Mouse (Mus musculus): ENCODE results near the gene Syt12. TPM values are rescaled to one million over a fixed set of nuclear protein-coding genes. Genes with fewer than 3 reads are reported as not detected.
A peak's percentile ranks its signal among the peaks of the same experiment; 100 is the strongest.

The Syt12 gene
- polyA plus RNA-seq, 1 experiment: not detected

GRCm38 (mm10) chr19:4404840-4405239 is 72.4 kb downstream of the Syt12 start:
- no peaks in the 10 kb centered on the region for H3K4me1 ChIP-seq (ENCODE audit: control insufficient read depth, insufficient read depth, low read length)
- TF ChIP-seq POLR2A (IDR thresholded peaks at IDR 0.05; ENCODE audit: insufficient read depth, low read depth, low read length) (no peak), CTCF (IDR thresholded peaks at IDR 0.05; ENCODE audit: insufficient read depth, low read depth, low read length) (no peak)
- WGBS: 94% methylated on average over 2 of the region's 2 CpGs
- H3K27ac ChIP-seq (ENCODE audit: insufficient read depth, low read depth, low read length): no peak overlapping the region
- H3K4me3 ChIP-seq (ENCODE audit: insufficient read depth, low read depth, low read length): no peak overlapping the region

DNA sequence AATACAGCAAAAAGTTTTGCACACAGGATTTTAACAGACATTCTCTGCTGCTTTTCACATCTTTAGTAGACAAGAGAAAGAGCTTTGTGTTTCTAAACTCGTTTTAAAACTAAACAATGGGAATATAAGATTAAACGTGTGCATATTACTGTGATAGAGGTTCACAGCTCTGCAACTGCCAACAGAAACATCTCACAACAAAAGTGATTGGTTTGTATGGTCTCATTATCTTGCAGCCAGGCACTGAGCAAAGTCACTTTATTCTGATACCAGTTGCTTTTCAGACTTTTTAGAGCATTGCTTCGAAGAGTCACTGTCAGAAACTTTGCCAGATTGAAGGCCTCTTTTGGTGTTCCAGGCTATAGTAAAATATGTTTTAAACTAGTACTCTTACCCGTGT is 78.3 kb downstream of the Syt12 start:
- 67% methylated on average over 4 of the region's 4 CpGs for WGBS
- peaks cover 8% of the 10 kb centered on the region for H3K4me1 ChIP-seq (ENCODE audit: control insufficient read depth, insufficient read depth, low read length)
- H3K27ac ChIP-seq (ENCODE audit: insufficient read depth, low read depth, low read length): no peak overlapping the region
- TF ChIP-seq CTCF (IDR thresholded peaks at IDR 0.05; ENCODE audit: insufficient read depth, low read depth, low read length) (no peak), POLR2A (IDR thresholded peaks at IDR 0.05; ENCODE audit: insufficient read depth, low read depth, low read length) (no peak)
- no peak overlapping the region for H3K4me3 ChIP-seq (ENCODE audit: insufficient read depth, low read depth, low read length)

- WGBS: 37% methylated on average over 8 of the region's 8 CpGs
- peaks cover 8% of the 10 kb centered on the region for H3K4me1 ChIP-seq (ENCODE audit: control insufficient read depth, insufficient read depth, low read length)
- peak overlapping the region; percentile 32 for H3K27ac ChIP-seq (ENCODE audit: insufficient read depth, low read depth, low read length)
- no peak for TF ChIP-seq POLR2A (IDR thresholded peaks at IDR 0.05; ENCODE audit: insufficient read depth, low read depth, low read length)
- no peak for TF ChIP-seq CTCF (IDR thresholded peaks at IDR 0.05; ENCODE audit: insufficient read depth, low read depth, low read length)
- H3K4me3 ChIP-seq (ENCODE audit: insufficient read depth, low read depth, low read length): peak overlapping the region; percentile 68
These were observed 78.7 kb downstream of the Syt12 start for GRCm38 (mm10) chr19:4398630-4398948.

- TF ChIP-seq POLR2A (IDR thresholded peaks at IDR 0.05; ENCODE audit: insufficient read depth, low read depth, low read length) (peak; percentile 18; the same call in 1 of the 2 replicates), CTCF (IDR thresholded peaks at IDR 0.05; ENCODE audit: insufficient read depth, low read depth, low read length) (no peak)
- 3% methylated on average over 80 of the region's 82 CpGs for WGBS
- H3K4me1 ChIP-seq (ENCODE audit: control insufficient read depth, insufficient read depth, low read length): peaks cover 8% of the 10 kb centered on the region
- peak within 1 kb of the TSS; percentile 40 for H3K27ac ChIP-seq (ENCODE audit: insufficient read depth, low read depth, low read length)
- peak within 1 kb of the TSS; percentile 68 for H3K4me3 ChIP-seq (ENCODE audit: insufficient read depth, low read depth, low read length)
These were observed 79.2 kb downstream of the Syt12 start, which contains the start of gene Kdm2a for GRCm38 (mm10) chr19:4397798-4398629. TSS of gene Kdm2a (minus strand) at chr19:4398285.

DNA sequence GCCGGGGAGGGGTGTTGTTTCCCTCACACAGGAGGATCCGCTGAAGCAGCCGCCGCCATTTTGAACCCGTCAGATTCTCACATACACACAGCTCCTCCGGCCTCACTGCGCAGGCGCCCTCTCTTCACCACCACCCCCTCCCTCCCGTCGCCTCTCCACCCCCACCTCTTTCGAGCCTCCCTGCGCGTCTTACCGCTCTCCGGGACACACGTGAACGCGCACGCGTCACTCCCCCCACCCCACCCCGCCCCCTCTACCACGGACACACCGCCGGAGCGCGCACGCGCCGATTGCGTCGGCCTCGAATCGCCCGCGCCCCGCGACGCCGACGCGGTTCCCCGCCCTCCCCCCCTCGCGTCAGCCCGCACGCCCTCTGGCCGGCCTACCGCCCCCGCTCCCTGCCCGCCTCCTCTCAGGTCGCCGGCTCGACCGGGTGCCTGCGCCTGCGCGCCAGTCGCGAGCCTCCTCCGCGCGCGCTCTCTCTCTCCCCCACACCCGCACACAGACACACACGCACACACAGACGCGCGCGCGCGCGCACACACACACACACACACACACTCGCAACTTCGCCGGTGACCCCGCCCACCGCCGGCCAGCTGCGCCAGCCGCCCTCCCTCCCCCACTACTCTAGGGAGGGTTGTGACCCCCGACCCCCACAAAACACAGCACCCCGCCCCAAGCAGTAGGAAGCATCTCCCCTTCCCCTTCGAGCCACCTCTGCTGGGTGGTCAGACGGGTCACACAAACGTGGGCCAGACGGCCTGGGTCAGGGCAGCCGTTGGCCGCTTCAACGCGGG is 80.0 kb downstream of the Syt12 start:
- no peak for TF ChIP-seq CTCF (IDR thresholded peaks at IDR 0.05; ENCODE audit: insufficient read depth, low read depth, low read length)
- TF ChIP-seq POLR2A (IDR thresholded peaks at IDR 0.05; ENCODE audit: insufficient read depth, low read depth, low read length): no peak
- Histone ChIP-seq H3K4me3 (ENCODE audit: insufficient read depth, low read depth, low read length) (peak overlapping the region; percentile 87), H3K4me1 (ENCODE audit: control insufficient read depth, insufficient read depth, low read length) (peaks cover 8% of the 10 kb centered on the region), H3K27ac (ENCODE audit: insufficient read depth, low read depth, low read length) (peak overlapping the region; percentile 89)
- under 1% methylated on average over 68 of the region's 90 CpGs for WGBS

- Histone ChIP-seq H3K4me3 (ENCODE audit: insufficient read depth, low read depth, low read length) (peak overlapping the region; percentile 87), H3K4me1 (ENCODE audit: control insufficient read depth, insufficient read depth, low read length) (peaks cover 8% of the 10 kb centered on the region), H3K27ac (ENCODE audit: insufficient read depth, low read depth, low read length) (peak overlapping the region; percentile 89)
- TF ChIP-seq POLR2A (IDR thresholded peaks at IDR 0.05; ENCODE audit: insufficient read depth, low read depth, low read length): no peak
- no peak for TF ChIP-seq CTCF (IDR thresholded peaks at IDR 0.05; ENCODE audit: insufficient read depth, low read depth, low read length)
- WGBS: under 1% methylated on average over 80 of the region's 80 CpGs
These were observed 80.9 kb downstream of the Syt12 start for GRCm38 (mm10) chr19:4396081-4396997.

Other genes with a start within 250 kb of the Syt12 start
- gene Pold4, start 245.5 kb downstream of the Syt12 start, polyA plus RNA-seq (2012; ENCODE audit: insufficient read depth, insufficient read length, low replicate concordance, missing spikeins): not detected in 2 replicates
- not detected in 2 replicates for gene Ssh3, start 208.3 kb downstream of the Syt12 start, polyA plus RNA-seq (2012; ENCODE audit: insufficient read depth, insufficient read length, low replicate concordance, missing spikeins)
- gene Ankrd13d, start 194.3 kb downstream of the Syt12 start, polyA plus RNA-seq (2012; ENCODE audit: insufficient read depth, insufficient read length, low replicate concordance, missing spikeins): not detected in 2 replicates
- gene Grk2, start 171.2 kb downstream of the Syt12 start, polyA plus RNA-seq (2012; ENCODE audit: insufficient read depth, insufficient read length, low replicate concordance, missing spikeins): 210 TPM in 1 of 2 replicates, not detected in the other
- gene Kdm2a, start 79.2 kb downstream of the Syt12 start, polyA plus RNA-seq (2012; ENCODE audit: insufficient read depth, insufficient read length, low replicate concordance, missing spikeins): 282 TPM in 1 of 2 replicates, not detected in the other
- not detected in 2 replicates for gene Rhod, start 38.0 kb downstream of the Syt12 start, polyA plus RNA-seq (2012; ENCODE audit: insufficient read depth, insufficient read length, low replicate concordance, missing spikeins)
- gene 2010003K11Rik, start 21.1 kb upstream of the Syt12 start, polyA plus RNA-seq (2012; ENCODE audit: insufficient read depth, insufficient read length, low replicate concordance, missing spikeins): not detected in 2 replicates
- not detected in 2 replicates for gene Pcx, start 33.0 kb upstream of the Syt12 start, polyA plus RNA-seq (2012; ENCODE audit: insufficient read depth, insufficient read length, low replicate concordance, missing spikeins)
- gene Lrfn4, start 138.2 kb upstream of the Syt12 start, polyA plus RNA-seq (2012; ENCODE audit: insufficient read depth, insufficient read length, low replicate concordance, missing spikeins): not detected in 2 replicates
- gene Rce1, start 148.2 kb upstream of the Syt12 start, polyA plus RNA-seq (2012; ENCODE audit: insufficient read depth, insufficient read length, low replicate concordance, missing spikeins): not detected in 2 replicates
- gene Gm960, start 221.2 kb upstream of the Syt12 start, polyA plus RNA-seq (2012; ENCODE audit: insufficient read depth, insufficient read length, low replicate concordance, missing spikeins): not detected in 2 replicates
- gene Sptbn2, start 233.7 kb upstream of the Syt12 start, polyA plus RNA-seq (2012; ENCODE audit: insufficient read depth, insufficient read length, low replicate concordance, missing spikeins): 60.8 TPM in 1 of 2 replicates, not detected in the other